Mouse (Mus musculus): ENCODE results near the gene Vstm2l. TPM values are rescaled to one million over a fixed set of nuclear protein-coding genes. Genes with fewer than 3 reads are reported as not detected.

Gene Vstm2l
- not detected in 2 replicates for polyA plus RNA-seq (2012)

DNA sequence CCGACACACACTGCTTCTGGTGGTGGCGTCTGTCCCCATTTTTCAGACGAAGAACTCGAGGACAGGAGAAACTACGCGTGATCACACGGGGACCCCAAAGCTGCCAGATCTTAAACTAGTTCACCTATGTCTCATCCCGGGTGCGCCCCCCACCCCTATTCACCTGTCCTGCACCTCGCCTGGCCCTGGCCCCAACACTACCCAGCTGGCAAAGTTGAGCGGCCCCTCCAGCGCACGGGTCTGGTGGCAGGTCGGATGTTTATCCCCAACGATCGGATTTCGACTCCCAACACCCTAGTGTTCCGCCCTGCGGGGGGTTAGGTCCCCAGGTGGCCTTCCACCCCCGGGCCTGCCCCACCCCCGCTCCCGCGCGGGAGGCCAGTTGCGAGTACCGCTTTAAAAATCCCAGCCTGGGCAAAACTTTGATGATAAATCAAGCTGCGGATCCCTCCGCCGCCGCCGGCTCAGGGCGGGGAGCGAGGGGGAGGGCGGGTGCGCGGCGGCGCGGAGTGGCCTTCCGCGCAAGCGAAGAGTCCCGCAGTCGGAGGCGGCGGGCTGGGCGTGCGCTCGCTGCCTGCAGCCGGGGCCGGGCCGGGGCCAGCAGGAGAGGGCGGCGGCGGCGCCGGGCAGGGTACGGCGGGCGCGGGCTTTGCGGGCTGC lies at the start of gene Vstm2l:
Vstm2l (plus strand) TSS at position 549 of the 660 bp plus-strand sequence.
- TF ChIP-seq GATA1 (IDR thresholded peaks at IDR 0.05; ENCODE audit: low read length) = no peak

- no peak for TF ChIP-seq GATA1 (IDR thresholded peaks at IDR 0.05; ENCODE audit: low read length)
Measured at GRCm38 (mm10) chr2:157867126-157867525, 47.3 kb upstream of the Vstm2l start.

DNA sequence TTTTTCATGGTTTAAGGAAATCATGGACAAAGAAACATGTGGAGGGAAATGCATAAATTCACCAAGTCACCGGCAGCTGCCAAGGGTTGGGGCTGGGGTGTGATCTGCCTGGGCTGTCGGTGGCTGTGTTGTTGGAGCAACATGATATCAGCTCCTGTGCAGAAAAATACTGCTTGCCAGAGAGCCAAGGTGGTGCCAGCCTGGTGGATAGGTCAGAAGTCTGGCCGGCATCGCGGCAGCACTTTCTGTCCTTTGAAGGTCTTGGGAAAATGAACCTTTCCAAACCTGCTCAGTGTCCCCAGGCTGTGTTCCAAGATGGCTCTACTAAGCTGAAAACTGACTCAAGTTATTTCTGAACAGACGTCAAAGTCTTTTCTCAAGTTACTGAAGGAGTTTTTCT lies 44.2 kb upstream of the Vstm2l start:
- TF ChIP-seq GATA1 (IDR thresholded peaks at IDR 0.05; ENCODE audit: low read length) = no peak

GRCm38 (mm10) chr2:157873223-157873622 lies 41.2 kb upstream of the Vstm2l start:
- TF ChIP-seq GATA1 (IDR thresholded peaks at IDR 0.05; ENCODE audit: low read length) = no peak

DNA sequence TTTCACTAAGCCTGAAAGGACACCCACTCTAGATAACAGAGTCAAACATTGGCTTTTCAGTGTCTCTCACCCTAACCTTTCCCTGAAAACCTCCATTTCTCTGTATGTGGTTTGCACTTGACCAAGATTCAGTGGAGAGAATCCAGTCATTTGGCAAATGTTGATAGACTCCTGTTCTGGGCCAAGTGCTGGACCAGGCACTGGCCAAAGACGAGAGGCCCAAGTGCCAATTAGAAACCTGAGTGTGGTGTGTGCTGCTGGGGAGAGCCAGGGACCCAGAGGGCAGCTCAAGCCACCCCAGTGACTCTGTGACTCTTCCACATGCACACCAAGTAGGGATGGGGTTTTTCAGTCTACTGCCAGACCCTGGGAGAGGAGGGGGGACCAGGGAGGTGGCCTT lies 40.8 kb upstream of the Vstm2l start:
- no peak for TF ChIP-seq GATA1 (IDR thresholded peaks at IDR 0.05; ENCODE audit: low read length)

GRCm38 (mm10) chr2:157875111-157875510 lies 39.3 kb upstream of the Vstm2l start:
- TF ChIP-seq GATA1 (IDR thresholded peaks at IDR 0.05; ENCODE audit: low read length) = no peak

- no peak for TF ChIP-seq GATA1 (IDR thresholded peaks at IDR 0.05; ENCODE audit: low read length)
Measured at GRCm38 (mm10) chr2:157877394-157877793, 37.1 kb upstream of the Vstm2l start.

GRCm38 (mm10) chr2:157877967-157878366 lies 36.5 kb upstream of the Vstm2l start:
- TF ChIP-seq GATA1 (IDR thresholded peaks at IDR 0.05; ENCODE audit: low read length) = no peak

GRCm38 (mm10) chr2:157881939-157882338 lies 32.5 kb upstream of the Vstm2l start:
- no peak for TF ChIP-seq GATA1 (IDR thresholded peaks at IDR 0.05; ENCODE audit: low read length)

- TF ChIP-seq GATA1 (IDR thresholded peaks at IDR 0.05; ENCODE audit: low read length) = no peak
Measured at GRCm38 (mm10) chr2:157887275-157888025, 27.0 kb upstream of the Vstm2l start.

GRCm38 (mm10) chr2:157891166-157891565 lies 23.3 kb upstream of the Vstm2l start:
- TF ChIP-seq GATA1 (IDR thresholded peaks at IDR 0.05; ENCODE audit: low read length) = no peak

DNA sequence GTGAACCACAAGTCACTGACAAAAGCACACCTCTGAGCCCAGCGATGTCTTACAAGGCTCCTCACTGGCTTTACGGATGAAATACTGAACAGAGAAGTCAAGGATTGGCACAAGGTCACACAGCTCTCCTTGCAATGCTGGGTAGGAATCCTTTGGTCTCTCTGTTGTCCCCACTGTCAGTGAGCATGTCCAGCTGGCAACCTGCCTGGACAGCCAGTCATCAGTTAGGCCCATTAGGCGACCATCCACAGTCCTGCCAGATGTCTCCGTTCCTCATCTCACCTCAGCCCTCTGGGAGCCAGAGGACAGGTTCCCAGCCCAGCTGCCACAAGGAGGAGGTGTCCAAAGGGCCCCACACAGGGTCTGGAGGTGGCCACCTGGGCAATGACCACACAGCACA lies 17.3 kb upstream of the Vstm2l start:
- TF ChIP-seq GATA1 (IDR thresholded peaks at IDR 0.05; ENCODE audit: low read length) = no peak

DNA sequence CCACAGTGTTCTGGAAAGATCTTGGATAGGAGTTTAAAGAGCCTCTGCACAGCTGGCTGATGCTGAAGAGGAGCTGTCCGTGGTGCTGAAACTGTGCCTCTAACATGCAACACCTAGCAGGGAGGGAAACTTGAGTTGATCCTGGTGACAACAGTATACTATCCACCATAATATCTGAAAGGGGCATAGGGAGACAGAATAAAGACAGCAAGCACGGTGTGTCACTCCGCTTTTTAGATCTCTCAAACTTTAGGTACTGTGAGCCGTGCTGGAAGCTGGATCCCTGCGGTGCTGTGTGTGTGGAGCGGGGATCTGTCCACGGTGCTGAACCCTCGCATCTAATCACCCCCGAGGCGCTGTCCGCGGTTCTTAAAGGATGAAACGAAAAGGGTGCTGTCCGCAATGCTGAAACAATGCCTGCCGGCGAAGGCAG lies 1.2 kb upstream of the Vstm2l start:
- no peak for TF ChIP-seq GATA1 (IDR thresholded peaks at IDR 0.05; ENCODE audit: low read length)

DNA sequence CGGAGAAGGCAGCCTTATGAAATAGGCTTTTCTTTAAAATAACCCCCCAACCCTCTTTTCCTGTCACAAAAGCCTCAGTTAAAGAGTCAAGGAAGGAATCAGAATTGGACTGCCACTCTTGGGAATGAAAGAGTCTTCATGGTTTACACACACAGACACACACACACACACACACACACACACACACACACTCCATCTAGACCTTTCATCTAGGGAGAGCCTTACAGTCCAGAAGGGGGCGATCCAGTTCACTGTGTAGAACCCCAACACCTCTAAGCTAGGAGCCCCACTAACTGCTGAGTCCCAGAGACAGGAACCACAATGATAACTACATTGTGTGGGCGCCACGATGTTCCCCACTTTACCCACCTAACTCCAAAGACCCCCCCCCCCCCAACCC lies 748 bp upstream of the Vstm2l start:
- TF ChIP-seq GATA1 (IDR thresholded peaks at IDR 0.05; ENCODE audit: low read length) = no peak

DNA sequence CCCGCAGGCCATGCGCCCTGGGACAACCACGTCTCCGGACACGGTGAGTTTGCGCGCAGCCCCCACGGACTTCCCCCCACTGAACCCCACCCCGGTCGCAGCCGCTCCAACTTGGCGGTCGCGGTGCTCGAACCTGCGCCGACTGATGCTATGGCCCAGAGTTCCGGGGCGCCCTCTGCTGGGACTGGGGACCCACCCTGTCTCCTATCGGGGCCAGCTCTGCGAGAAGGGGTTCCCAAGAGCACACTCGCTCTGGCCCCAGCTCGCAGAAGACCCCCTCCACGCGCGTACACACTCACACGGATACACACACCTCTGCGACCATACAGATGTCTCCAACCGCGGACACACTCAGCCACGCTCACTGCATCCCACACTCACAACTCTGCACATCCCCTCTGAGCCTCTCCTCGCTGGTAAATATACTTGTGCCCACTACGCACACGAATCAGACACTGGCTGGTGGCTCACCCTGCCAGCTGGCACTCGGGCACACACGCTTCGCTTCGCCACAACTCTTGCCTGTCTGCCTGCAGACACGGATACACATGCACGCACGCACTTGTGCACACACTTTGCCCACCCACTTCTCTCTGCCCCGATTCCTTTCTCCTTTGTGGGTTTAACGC lies 550 bp downstream of the Vstm2l start:
- no peak for TF ChIP-seq GATA1 (IDR thresholded peaks at IDR 0.05; ENCODE audit: low read length)

GRCm38 (mm10) chr2:157918529-157918928 lies 4.1 kb downstream of the Vstm2l start:
- TF ChIP-seq GATA1 (IDR thresholded peaks at IDR 0.05; ENCODE audit: low read length) = no peak

Measured in G1E-ER4 (cell line).